Mouse (Mus musculus): ENCODE measurements around the gene Smim4. TPM values are rescaled to one million over a fixed set of nuclear protein-coding genes. Genes with fewer than 3 reads are reported as not detected.

Smim4 gene
- polyA plus RNA-seq, 1 experiment from 2014 or later = 64.8 TPM

DNA sequence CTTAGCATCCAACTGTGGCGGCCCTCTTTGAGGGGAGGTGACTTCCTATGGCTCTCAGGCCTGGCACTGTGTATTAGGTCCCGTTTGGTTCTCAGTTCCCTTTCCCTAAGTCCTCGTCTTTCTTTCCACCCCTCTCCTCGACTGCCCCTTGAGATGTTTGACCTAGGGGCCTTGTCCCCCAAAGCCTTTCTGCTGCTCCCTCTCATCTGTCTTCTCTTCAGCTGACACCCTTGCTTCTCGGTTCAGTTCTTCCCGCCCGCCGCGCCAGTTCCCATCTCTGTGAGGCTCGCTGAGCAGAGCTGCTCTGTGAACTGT lies 8.5 kb upstream of the Smim4 start:
- H3K4me1 ChIP-seq (ENCODE audit: control insufficient read depth, insufficient read depth, low read length) = peaks cover 15% of the 10 kb centered on the region
- ATAC-seq (ENCODE audit: low FRiP score, low TSS enrichment) = no peak
- H3K4me3 ChIP-seq (replicated peaks; ENCODE audit: low read depth, low read length) = no peak overlapping the region
- no peaks in the 10 kb centered on the region for H3K9me3 ChIP-seq (ENCODE audit: control insufficient read depth, low read length)
- WGBS = 91% methylated on average over 10 of the region's 10 CpGs
- DNase-seq = no peak
- H3K27me3 ChIP-seq (ENCODE audit: control insufficient read depth, insufficient read depth, low read length) = no peaks in the 10 kb centered on the region
- H3K27ac ChIP-seq (replicated peaks; ENCODE audit: low read depth, low read length) = no peak overlapping the region
- H3K36me3 ChIP-seq (ENCODE audit: control insufficient read depth, insufficient read depth, low read length) = peaks cover 80% of the 10 kb centered on the region
- no peak overlapping the region for H3K4me2 ChIP-seq (ENCODE audit: low read length)
- no peak overlapping the region for H3K9ac ChIP-seq (replicated peaks; ENCODE audit: low read length)

DNA sequence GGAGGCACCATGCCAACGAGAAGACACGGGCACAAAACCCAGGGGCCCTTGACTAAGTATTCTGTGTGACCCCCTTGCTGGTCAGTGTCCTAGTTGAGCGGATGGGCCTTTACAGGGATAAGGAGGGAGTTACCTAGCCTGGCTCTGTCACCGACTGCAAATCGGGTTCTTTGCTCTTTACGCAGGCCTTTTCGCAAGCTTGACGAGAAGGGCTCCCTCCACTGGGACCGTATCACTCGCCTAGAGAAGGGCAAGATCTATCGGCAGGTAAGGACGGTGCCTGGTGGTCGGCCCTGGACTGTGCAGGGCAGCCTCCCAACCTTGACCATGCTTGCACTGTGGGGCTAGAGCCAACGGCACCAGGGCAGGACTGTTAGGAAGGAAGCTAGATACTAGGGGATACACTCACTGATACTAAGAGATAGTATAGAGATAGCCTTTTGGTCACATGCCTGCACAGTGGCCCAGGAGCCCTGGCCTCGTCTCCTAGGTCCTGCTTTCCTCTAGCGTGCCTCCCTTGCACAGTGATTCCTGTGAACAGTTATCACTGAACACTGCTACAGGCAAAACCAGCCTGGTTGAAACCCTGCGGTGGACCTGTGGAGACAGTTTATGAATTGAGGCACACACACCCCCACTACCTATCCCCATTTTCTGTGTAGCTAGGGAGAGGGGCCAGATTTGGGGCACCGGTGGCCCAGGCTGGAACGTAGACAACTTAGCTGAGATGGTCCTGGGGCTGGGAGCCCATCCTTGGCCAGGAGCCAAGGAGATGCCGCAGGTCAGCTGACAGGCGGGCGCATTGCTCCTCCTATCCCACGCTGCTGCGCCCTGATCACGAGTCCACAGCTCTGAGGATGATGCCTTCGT lies 7.9 kb upstream of the Smim4 start:
- Histone ChIP-seq H3K9ac (replicated peaks; ENCODE audit: low read length) (no peak overlapping the region), H3K4me2 (ENCODE audit: low read length) (no peak overlapping the region), H3K27ac (replicated peaks; ENCODE audit: low read depth, low read length) (no peak overlapping the region), H3K27me3 (ENCODE audit: control insufficient read depth, insufficient read depth, low read length) (no peaks in the 10 kb centered on the region), H3K9me3 (ENCODE audit: control insufficient read depth, low read length) (no peaks in the 10 kb centered on the region), H3K4me3 (replicated peaks; ENCODE audit: low read depth, low read length) (no peak overlapping the region), H3K36me3 (ENCODE audit: control insufficient read depth, insufficient read depth, low read length) (peaks cover 74% of the 10 kb centered on the region), H3K4me1 (ENCODE audit: control insufficient read depth, insufficient read depth, low read length) (peaks cover 21% of the 10 kb centered on the region)
- 92% methylated on average over 26 of the region's 26 CpGs for WGBS
- ATAC-seq (ENCODE audit: low FRiP score, low TSS enrichment) (no peak), DNase-seq (no peak)

DNA sequence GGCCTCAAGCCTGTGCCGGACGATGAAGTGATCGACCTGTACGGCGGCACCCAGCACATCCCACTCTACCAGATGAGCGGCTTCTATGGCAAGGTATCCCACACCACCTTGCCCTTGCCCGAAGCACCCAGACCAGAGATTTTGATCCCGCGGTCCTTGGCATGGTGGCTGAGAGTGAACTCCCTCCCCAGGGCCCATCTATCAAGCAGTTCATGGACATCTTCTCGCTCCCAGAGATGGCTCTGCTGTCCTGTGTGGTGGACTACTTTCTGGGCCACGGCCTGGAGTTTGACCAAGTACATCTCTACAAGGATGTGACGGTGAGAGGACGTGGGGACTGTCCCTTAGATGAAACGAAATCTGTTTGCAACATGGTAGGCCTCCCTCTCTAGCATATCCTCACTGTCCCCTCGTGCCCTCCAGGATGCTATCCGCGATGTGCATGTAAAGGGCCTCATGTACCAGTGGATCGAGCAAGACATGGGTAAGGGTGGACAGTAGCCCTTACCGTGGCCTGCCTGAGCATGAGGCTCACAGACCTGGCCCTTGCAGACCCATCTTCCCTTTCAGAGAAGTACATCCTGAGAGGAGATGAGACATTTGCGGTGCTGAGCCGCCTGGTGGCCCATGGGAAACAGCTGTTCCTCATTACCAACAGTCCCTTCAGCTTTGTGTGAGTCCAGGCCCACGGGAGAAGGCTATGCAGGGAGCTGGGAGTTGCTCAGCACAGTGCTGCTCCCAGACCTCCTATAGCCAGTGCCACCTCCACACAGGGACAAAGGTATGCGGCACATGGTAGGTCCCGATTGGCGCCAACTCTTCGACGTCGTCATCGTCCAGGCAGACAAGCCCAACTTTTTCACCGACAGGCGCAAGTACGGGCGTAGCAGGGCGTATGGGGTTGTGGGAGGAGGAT lies 7.0 kb upstream of the Smim4 start:
- H3K4me2 ChIP-seq (ENCODE audit: low read length) = no peak overlapping the region
- 96% methylated on average over 34 of the region's 34 CpGs for WGBS
- no peak for ATAC-seq (ENCODE audit: low FRiP score, low TSS enrichment)
- no peak overlapping the region for H3K27ac ChIP-seq (replicated peaks; ENCODE audit: low read depth, low read length)
- no peaks in the 10 kb centered on the region for H3K27me3 ChIP-seq (ENCODE audit: control insufficient read depth, insufficient read depth, low read length)
- no peaks in the 10 kb centered on the region for H3K9me3 ChIP-seq (ENCODE audit: control insufficient read depth, low read length)
- peaks cover 21% of the 10 kb centered on the region for H3K4me1 ChIP-seq (ENCODE audit: control insufficient read depth, insufficient read depth, low read length)
- no peak overlapping the region for H3K4me3 ChIP-seq (replicated peaks; ENCODE audit: low read depth, low read length)
- H3K36me3 ChIP-seq (ENCODE audit: control insufficient read depth, insufficient read depth, low read length) = peaks cover 65% of the 10 kb centered on the region
- DNase-seq = no peak
- no peak overlapping the region for H3K9ac ChIP-seq (replicated peaks; ENCODE audit: low read length)

DNA sequence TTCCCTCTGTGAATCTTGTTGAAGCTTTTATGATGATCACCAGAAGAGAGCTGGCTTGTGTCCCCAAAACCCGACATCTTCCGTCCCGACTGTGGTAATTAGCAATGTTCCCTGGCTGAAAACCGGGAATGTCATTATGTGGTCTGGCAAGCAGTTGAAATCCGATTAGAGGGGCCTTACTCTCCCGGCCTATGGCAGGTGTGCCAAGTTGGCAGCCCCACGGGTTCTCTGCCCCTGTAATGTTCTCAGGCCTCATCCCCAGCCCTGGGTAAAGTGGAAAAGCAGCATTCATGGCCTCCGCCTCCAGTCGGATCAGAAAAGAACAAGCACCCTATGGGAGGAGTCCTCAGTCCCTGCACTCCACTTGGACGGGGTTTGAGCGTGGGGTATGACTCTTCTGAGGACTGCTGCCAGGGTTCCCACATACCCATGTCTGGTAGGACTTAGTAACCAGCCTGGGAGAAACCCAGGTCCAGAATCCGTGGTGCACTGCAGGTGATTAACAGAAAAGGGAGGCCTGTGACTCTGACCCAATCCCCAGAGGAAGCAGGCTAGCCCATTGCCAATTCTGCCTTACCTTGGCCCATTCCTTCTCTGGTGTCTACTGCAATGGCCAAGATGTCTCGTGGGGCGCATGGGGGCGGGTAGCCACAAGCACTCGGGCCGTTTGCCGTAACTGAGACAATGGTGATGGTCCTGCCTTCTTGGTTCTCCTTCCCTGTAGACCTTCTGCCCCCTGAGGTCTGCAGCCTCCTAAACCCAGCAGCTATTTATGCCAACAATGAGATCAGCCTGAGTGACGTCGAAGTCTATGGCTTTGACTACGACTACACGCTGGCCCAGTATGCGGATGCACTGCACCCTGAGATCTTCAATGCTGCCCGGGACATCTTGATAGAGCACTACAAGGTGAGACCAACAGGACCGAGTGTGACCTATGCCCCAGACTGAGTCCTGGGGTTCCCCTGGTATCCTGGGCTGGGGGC lies 5.6 kb upstream of the Smim4 start:
- Histone ChIP-seq H3K4me3 (replicated peaks; ENCODE audit: low read depth, low read length) (no peak overlapping the region), H3K9me3 (ENCODE audit: control insufficient read depth, low read length) (no peaks in the 10 kb centered on the region), H3K4me1 (ENCODE audit: control insufficient read depth, insufficient read depth, low read length) (peaks cover 29% of the 10 kb centered on the region), H3K36me3 (ENCODE audit: control insufficient read depth, insufficient read depth, low read length) (peaks cover 51% of the 10 kb centered on the region), H3K27me3 (ENCODE audit: control insufficient read depth, insufficient read depth, low read length) (no peaks in the 10 kb centered on the region), H3K4me2 (ENCODE audit: low read length) (peak overlapping the region; percentile 53; the same call in 1 of the 2 replicates), H3K9ac (replicated peaks; ENCODE audit: low read length) (no peak overlapping the region), H3K27ac (replicated peaks; ENCODE audit: low read depth, low read length) (no peak overlapping the region)
- ATAC-seq (ENCODE audit: low FRiP score, low TSS enrichment) (no peak), DNase-seq (peak; percentile 41)
- 83% methylated on average over 25 of the region's 25 CpGs for WGBS

DNA sequence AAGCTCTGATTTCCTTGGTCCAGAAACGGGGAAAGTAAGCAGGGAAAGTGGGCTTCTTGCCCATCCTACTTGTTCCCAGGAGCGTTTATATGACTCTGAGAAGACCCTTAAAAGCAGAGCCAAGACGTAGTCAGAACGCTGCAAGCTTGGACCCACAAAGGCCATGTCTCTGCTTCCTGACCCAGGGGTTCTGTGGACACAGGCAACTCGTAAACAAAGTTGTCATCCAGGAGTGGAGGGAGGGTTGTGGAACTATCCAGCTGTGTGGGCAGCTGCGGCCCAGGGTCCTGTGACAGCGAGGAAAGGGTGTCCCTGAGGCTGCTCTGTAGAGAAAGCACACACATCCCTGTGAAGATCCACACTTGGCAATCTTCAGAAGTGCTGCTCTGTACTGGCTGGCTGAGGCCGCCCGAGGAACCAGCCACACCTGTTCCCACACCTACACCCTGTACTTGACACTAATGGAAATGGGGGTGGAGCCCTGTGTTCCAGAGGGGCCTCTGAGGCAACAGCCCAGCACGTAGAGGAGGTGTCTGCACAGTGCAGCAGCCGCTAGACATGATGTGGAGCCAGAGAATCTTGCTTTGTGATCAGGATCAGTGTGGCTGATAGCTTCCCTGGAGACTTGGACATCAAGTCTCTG lies 4.4 kb upstream of the Smim4 start:
- DNase-seq (peak; percentile 16), ATAC-seq (ENCODE audit: low FRiP score, low TSS enrichment) (no peak)
- H3K4me1 ChIP-seq (ENCODE audit: control insufficient read depth, insufficient read depth, low read length) = peaks cover 29% of the 10 kb centered on the region
- no peaks in the 10 kb centered on the region for H3K27me3 ChIP-seq (ENCODE audit: control insufficient read depth, insufficient read depth, low read length)
- peaks cover 39% of the 10 kb centered on the region for H3K36me3 ChIP-seq (ENCODE audit: control insufficient read depth, insufficient read depth, low read length)
- H3K4me3 ChIP-seq (replicated peaks; ENCODE audit: low read depth, low read length) = 0 out of 2 replicates have a peak overlapping the region, but pooled peaks have one; percentile 8
- no peaks in the 10 kb centered on the region for H3K9me3 ChIP-seq (ENCODE audit: control insufficient read depth, low read length)
- H3K27ac ChIP-seq (replicated peaks; ENCODE audit: low read depth, low read length) = no peak overlapping the region
- H3K4me2 ChIP-seq (ENCODE audit: low read length) = peak overlapping the region; percentile 53
- 75% methylated on average over 11 of the region's 11 CpGs for WGBS
- H3K9ac ChIP-seq (replicated peaks; ENCODE audit: low read length) = no peak overlapping the region; the same call in 1 of the 2 replicates

DNA sequence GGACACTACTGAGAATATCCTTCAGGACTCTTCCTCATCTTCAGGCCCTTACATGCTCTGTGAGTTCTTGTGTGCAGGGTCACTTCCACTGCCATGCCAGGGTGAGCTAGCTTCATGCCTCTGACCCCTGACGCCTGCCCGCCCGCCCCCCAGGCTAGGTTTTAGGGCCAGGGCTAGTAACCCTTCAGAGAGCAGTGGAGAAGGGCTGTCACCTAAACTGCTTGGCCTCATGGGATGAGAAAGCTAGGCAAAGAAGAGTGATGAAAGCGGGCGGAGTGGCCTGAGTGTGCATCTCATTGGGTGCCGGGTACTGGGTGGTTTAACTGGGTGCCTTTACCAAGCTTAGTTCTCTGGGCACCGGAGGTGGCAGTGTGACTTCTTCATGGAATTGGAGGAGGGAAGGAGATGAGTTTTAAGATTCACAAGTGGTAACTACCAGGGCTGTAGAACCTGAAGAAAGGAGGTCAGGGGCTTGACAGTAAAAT lies 3.8 kb upstream of the Smim4 start:
- peaks cover 34% of the 10 kb centered on the region for H3K36me3 ChIP-seq (ENCODE audit: control insufficient read depth, insufficient read depth, low read length)
- no peak overlapping the region for H3K27ac ChIP-seq (replicated peaks; ENCODE audit: low read depth, low read length)
- peaks cover 32% of the 10 kb centered on the region for H3K4me1 ChIP-seq (ENCODE audit: control insufficient read depth, insufficient read depth, low read length)
- DNase-seq (no peak), ATAC-seq (ENCODE audit: low FRiP score, low TSS enrichment) (no peak)
- H3K27me3 ChIP-seq (ENCODE audit: control insufficient read depth, insufficient read depth, low read length) = no peaks in the 10 kb centered on the region
- H3K9ac ChIP-seq (replicated peaks; ENCODE audit: low read length) = no peak overlapping the region; the same call in 1 of the 2 replicates
- peak overlapping the region; percentile 53 for H3K4me2 ChIP-seq (ENCODE audit: low read length)
- WGBS = 88% methylated on average over 7 of the region's 7 CpGs
- peak overlapping the region; percentile 80 for H3K4me3 ChIP-seq (replicated peaks; ENCODE audit: low read depth, low read length)
- no peaks in the 10 kb centered on the region for H3K9me3 ChIP-seq (ENCODE audit: control insufficient read depth, low read length)

DNA sequence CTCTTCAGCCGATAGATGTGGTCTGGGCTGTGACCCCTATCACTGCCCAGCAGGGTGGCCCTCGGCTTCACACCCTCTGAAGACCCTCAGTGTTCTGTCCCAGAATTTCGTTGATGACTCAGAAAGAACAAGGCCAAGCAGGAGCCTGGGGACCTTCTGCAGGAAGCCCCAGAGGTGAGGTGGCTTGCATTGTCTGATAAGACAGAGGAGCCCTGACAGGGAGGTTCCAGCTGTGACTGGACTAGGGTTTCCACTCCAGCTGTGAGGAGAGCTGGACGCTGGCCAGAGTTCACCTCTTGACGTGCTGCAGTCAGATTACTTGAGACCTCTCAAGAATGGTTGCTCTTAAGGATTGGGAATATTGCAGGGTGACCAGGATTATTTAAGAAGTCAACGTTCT lies 3.3 kb upstream of the Smim4 start:
- DNase-seq = peak; percentile 21
- peak overlapping the region; percentile 80 for H3K4me3 ChIP-seq (replicated peaks; ENCODE audit: low read depth, low read length)
- WGBS = 7% methylated on average over 6 of the region's 6 CpGs
- no peak overlapping the region for H3K27ac ChIP-seq (replicated peaks; ENCODE audit: low read depth, low read length)
- no peaks in the 10 kb centered on the region for H3K27me3 ChIP-seq (ENCODE audit: control insufficient read depth, insufficient read depth, low read length)
- H3K9me3 ChIP-seq (ENCODE audit: control insufficient read depth, low read length) = no peaks in the 10 kb centered on the region
- H3K36me3 ChIP-seq (ENCODE audit: control insufficient read depth, insufficient read depth, low read length) = peaks cover 29% of the 10 kb centered on the region
- peak overlapping the region; percentile 53 for H3K4me2 ChIP-seq (ENCODE audit: low read length)
- ATAC-seq (ENCODE audit: low FRiP score, low TSS enrichment) = no peak
- H3K4me1 ChIP-seq (ENCODE audit: control insufficient read depth, insufficient read depth, low read length) = peaks cover 37% of the 10 kb centered on the region
- H3K9ac ChIP-seq (replicated peaks; ENCODE audit: low read length) = peak overlapping the region; percentile 79; the same call in 1 of the 2 replicates
